Mouse (Mus musculus): ENCODE results near the gene Sln. TPM values are rescaled to one million over a fixed set of nuclear protein-coding genes. Genes with fewer than 3 reads are reported as not detected.

Sln gene
- total and polyA plus RNA-seq, 2 experiments from 2014 or later: 80.1 to 339 TPM

GRCm38 (mm10) chr9:53903215-53903842 lies 53.4 kb downstream of the Sln start:
- Histone ChIP-seq H3K36me3 (replicated peaks; ENCODE audit: control insufficient read depth, insufficient read depth, low read length) (no peaks in the 10 kb centered on the region), H3K4me2 (ENCODE audit: low read depth, low read length) (no peak overlapping the region), H3K27ac (ENCODE audit: low read depth) (no peak overlapping the region), H3K9me3 (replicated peaks; ENCODE audit: control insufficient read depth, low read length) (no peaks in the 10 kb centered on the region), H3K4me1 (ENCODE audit: control insufficient read depth, insufficient read depth) (no peaks in the 10 kb centered on the region), H3K9ac (replicated peaks; ENCODE audit: low read depth, low read length) (no peak overlapping the region), H3K27me3 (ENCODE audit: control insufficient read depth, insufficient read depth, low read length) (no peaks in the 10 kb centered on the region), H3K4me3 (ENCODE audit: low read depth, low read length) (no peak overlapping the region)
- 80% methylated on average over 7 of the region's 7 CpGs for WGBS
- ATAC-seq (ENCODE audit: insufficient read depth, low read depth) (no peak), DNase-seq (ENCODE audit: low spot score) (no peak)
- TF ChIP-seq CTCF (IDR thresholded peaks at IDR 0.05; ENCODE audit: low read depth) (no peak), EP300 (IDR thresholded peaks at IDR 0.05; ENCODE audit: low read depth) (no peak)

Other genes with a start within 250 kb of the Sln start
- gene Acat1, start 239.8 kb upstream of the Sln start, total RNA-seq (2014; rRNA removed; ENCODE audit: low replicate concordance): 197 and 208 TPM in 2 replicates
- gene Acat1, start 239.8 kb upstream of the Sln start, polyA plus RNA-seq (2015; fragmentation: Nextera tagmentation; extraction: Ambion mirVana): 334 and 336 TPM in 2 replicates
- 26.9 and 34.8 TPM in 2 replicates for gene Cul5, start 180.2 kb upstream of the Sln start, total RNA-seq (2014; rRNA removed; ENCODE audit: low replicate concordance)
- 25.9 and 29.7 TPM in 2 replicates for gene Cul5, start 180.2 kb upstream of the Sln start, polyA plus RNA-seq (2015; fragmentation: Nextera tagmentation; extraction: Ambion mirVana)
- gene Rab39, start 143.9 kb upstream of the Sln start, total RNA-seq (2014; rRNA removed; ENCODE audit: low replicate concordance): not detected in 2 replicates
- gene Rab39, start 143.9 kb upstream of the Sln start, polyA plus RNA-seq (2015; fragmentation: Nextera tagmentation; extraction: Ambion mirVana): 0.05 TPM in 2 replicates
- gene Slc35f2, start 78.6 kb upstream of the Sln start, total RNA-seq (2014; rRNA removed; ENCODE audit: low replicate concordance): 0.39 TPM in 1 of 2 replicates, not detected in the other
- 0.10 and 0.16 TPM in 2 replicates for gene Slc35f2, start 78.6 kb upstream of the Sln start, polyA plus RNA-seq (2015; fragmentation: Nextera tagmentation; extraction: Ambion mirVana)
- gene Elmod1, start 125.1 kb downstream of the Sln start, total RNA-seq (2014; rRNA removed; ENCODE audit: low replicate concordance): 0.53 TPM in 1 of 2 replicates, not detected in the other
- gene Elmod1, start 125.1 kb downstream of the Sln start, polyA plus RNA-seq (2015; fragmentation: Nextera tagmentation; extraction: Ambion mirVana): 0.27 and 0.30 TPM in 2 replicates
- 0.19 and 0.27 TPM in 2 replicates for gene Tnfaip8l3, start 218.2 kb downstream of the Sln start, total RNA-seq (2014; rRNA removed; ENCODE audit: low replicate concordance)
- gene Tnfaip8l3, start 218.2 kb downstream of the Sln start, polyA plus RNA-seq (2015; fragmentation: Nextera tagmentation; extraction: Ambion mirVana): 0.33 and 0.90 TPM in 2 replicates

Data from heart, postnatal 0 days (tissue).